Mouse (Mus musculus) left cerebral cortex, adult 2 months (tissue): ENCODE data around the gene Hadhb. TPM values are rescaled to one million over a fixed set of nuclear protein-coding genes. Genes with fewer than 3 reads are reported as not detected.

Source experiments
- DNase-seq, 2 experiments: peaks; one replicate each; pipeline ENCODE4 v3.0.0; 2021 to 2022; ENCODE audit warnings: low spot score in 2 of 2, mixed read lengths in 1 of 2; ENCODE audit errors: extremely low spot score in 1 of 2
- H3K27ac ChIP-seq: fragments of 200-600 bp; 2 replicates; pipeline ENCODE4 v1.8.1; 2022
- H3K4me3 ChIP-seq: fragments of 200-600 bp; 2 replicates; pipeline ENCODE4 v1.8.1; 2022
- CTCF ChIP-seq: fragments of 200-600 bp; IDR thresholded peaks from 2 replicates; pipeline ENCODE4 v1.8.1; 2022; ENCODE audit warnings: antibody characterized with exemption, mild to moderate bottlenecking, moderate library complexity
- intact Hi-C: fragments of 180-260 bp; cut with DNase I; formaldehyde crosslinking; loops from one replicate; pipeline ENCODE4 v1.15.1; 2025
- microRNA-seq, 2 experiments: library from miRNA; unstranded; fragments of <30 nt; microRNA quantifications; one replicate each; pipeline ENCODE4 v1.2.0; 2021
- total RNA-seq, 2 experiments: library from RNA; stranded (reverse); gene quantifications; 2 replicates each; pipeline ENCODE4 v1.2.3; 2021

Hadhb gene
- total RNA-seq, 2 experiments from 2014 or later, result 83.5 to 88.4 TPM

- no peak overlapping the region for H3K27ac ChIP-seq
- DNase-seq, result no peak
- intact Hi-C loops, result no loop called here
- no peak for TF ChIP-seq CTCF
- no peak overlapping the region for H3K4me3 ChIP-seq
Measured at GRCm38 (mm10) chr5:30222681-30223080, 67.6 kb downstream of the Hadhb start.

GRCm38 (mm10) chr5:30230901-30231300, 75.9 kb downstream of the Hadhb start:
- peak; percentile 63 for TF ChIP-seq CTCF
- H3K4me3 ChIP-seq, result no peak overlapping the region
- intact Hi-C loops, result no loop called here
- H3K27ac ChIP-seq, result no peak overlapping the region
- DNase-seq, result peak in 1 of 2 experiments; percentile 26

- intact Hi-C loops, result no loop called here
Measured at GRCm38 (mm10) chr5:30231891-30232270, 76.8 kb downstream of the Hadhb start.

GRCm38 (mm10) chr5:30232271-30232971, 77.4 kb downstream of the Hadhb start, which contains the start of gene Selenoi:
Gene Selenoi, plus strand, starts transcription at chr5:30232581.
- H3K4me3 ChIP-seq, result peak within 1 kb of the TSS; percentile 77
- H3K27ac ChIP-seq, result peak within 1 kb of the TSS; percentile 88
- intact Hi-C loops, result no loop called here
- TF ChIP-seq CTCF, result no peak
- peak; percentile 97 to 98 for DNase-seq

More at GRCm38 (mm10) chr5:30231891-30232270, 76.8 kb downstream of the Hadhb start:
- Histone ChIP-seq H3K27ac (peak overlapping the region; percentile 75), H3K4me3 (peak overlapping the region; percentile 77)
- DNase-seq, result no peak
- no peak for TF ChIP-seq CTCF

- peak; percentile 13 to 19 for DNase-seq
- H3K4me3 ChIP-seq, result peak overlapping the region; percentile 77
- H3K27ac ChIP-seq, result peak overlapping the region; percentile 88
- intact Hi-C loops, result no loop called here
- TF ChIP-seq CTCF, result no peak
Measured at GRCm38 (mm10) chr5:30233042-30233441, 78.0 kb downstream of the Hadhb start.

GRCm38 (mm10) chr5:30233979-30234378, 78.9 kb downstream of the Hadhb start:
- no peak for TF ChIP-seq CTCF
- DNase-seq, result no peak
- Histone ChIP-seq H3K4me3 (no peak overlapping the region), H3K27ac (no peak overlapping the region)
- intact Hi-C loops, result no loop called here

Small RNA genes lying within 50 kb of the gene (microRNA-seq; reads per million reads assigned to microRNA genes)
- gene Mir1960, result 0.24 to 0.49 reads per million in 2 experiments

Other genes starting within 250 kb of the Hadhb start
- not detected for gene Il6, start 142.1 kb upstream of the Hadhb start, total RNA-seq
- 1 to 10 TPM; 3.0 to 3.9 TPM for gene Tyms, start 81.6 kb upstream of the Hadhb start, total RNA-seq
- gene Garem2, start 50.1 kb upstream of the Hadhb start, total RNA-seq, result 10 to 100 TPM; 11.0 to 11.1 TPM
- gene 3110082J24Rik, start 49.2 kb upstream of the Hadhb start, total RNA-seq, result 1 to 10 TPM; 1.4 to 3.0 TPM
- gene Hadha, start 86 bp upstream of the Hadhb start, total RNA-seq, result 10 to 100 TPM; 64.3 to 68.3 TPM
- gene Adgrf3, start 50.5 kb downstream of the Hadhb start, total RNA-seq, result not detected
- gene Selenoi, start 77.3 kb downstream of the Hadhb start, total RNA-seq, result 10 to 100 TPM; 47.7 to 49.2 TPM
- 10 to 100 TPM; 15.2 to 19.2 TPM for gene Drc1, start 126.1 kb downstream of the Hadhb start, total RNA-seq